Mouse (Mus musculus) heart, adult 18-20 months (tissue): Measurements from ENCODE around the gene Prrt1. TPM values are rescaled to one million over a fixed set of nuclear protein-coding genes. Genes with fewer than 3 reads are reported as not detected.

ENCODE experiments used
- DNase-seq, 2 experiments: peaks; one replicate each; pipeline ENCODE4 v3.0.0; 2021 to 2022; ENCODE audit warnings: mixed read lengths in 1 of 2
- total RNA-seq, 2 experiments: library from RNA; stranded (reverse); gene quantifications; 2 replicates each; pipeline ENCODE4 v1.2.3; 2021

The Prrt1 gene
- total RNA-seq, 2 experiments from 2014 or later: 0.93 to 1.5 TPM

GRCm38 (mm10) chr17:34649106-34649864 lies 20.0 kb downstream of the Prrt1 start:
- peak in 1 of 2 experiments; percentile 10 for DNase-seq

- DNase-seq: no peak
These were observed 21.4 kb downstream of the Prrt1 start for GRCm38 (mm10) chr17:34650781-34651180.

GRCm38 (mm10) chr17:34651507-34652221 lies 22.3 kb downstream of the Prrt1 start:
- DNase-seq: no peak

GRCm38 (mm10) chr17:34652546-34652945 lies 23.2 kb downstream of the Prrt1 start:
- DNase-seq: no peak

- no peak for DNase-seq
These were observed 23.7 kb downstream of the Prrt1 start for GRCm38 (mm10) chr17:34652985-34653384.

GRCm38 (mm10) chr17:34653746-34654285 lies 24.5 kb downstream of the Prrt1 start:
- DNase-seq: peak; percentile 69 to 89

- no peak for DNase-seq
These were observed 25.1 kb downstream of the Prrt1 start for GRCm38 (mm10) chr17:34654392-34654791.

- no peak for DNase-seq
These were observed 25.8 kb downstream of the Prrt1 start for GRCm38 (mm10) chr17:34655160-34655559.

- DNase-seq: peak; percentile 93 to 97
These were observed 26.3 kb downstream of the Prrt1 start for GRCm38 (mm10) chr17:34655581-34655991.

GRCm38 (mm10) chr17:34656666-34657065 lies 27.3 kb downstream of the Prrt1 start:
- peak; percentile 57 to 73 for DNase-seq

GRCm38 (mm10) chr17:34657271-34657670 lies 27.9 kb downstream of the Prrt1 start:
- peak in 1 of 2 experiments; percentile 51 for DNase-seq

GRCm38 (mm10) chr17:34658145-34658544 lies 28.8 kb downstream of the Prrt1 start:
- DNase-seq: no peak

- no peak for DNase-seq
These were observed 29.3 kb downstream of the Prrt1 start for GRCm38 (mm10) chr17:34658591-34658990.

GRCm38 (mm10) chr17:34659181-34659896 lies 30.0 kb downstream of the Prrt1 start:
- peak in 1 of 2 experiments; percentile 44 for DNase-seq

- no peak for DNase-seq
These were observed 30.5 kb downstream of the Prrt1 start for GRCm38 (mm10) chr17:34659897-34660214.

GRCm38 (mm10) chr17:34660259-34660820 lies 31.0 kb downstream of the Prrt1 start:
- DNase-seq: peak; percentile 58 to 77

- DNase-seq: peak; percentile 80 to 88
These were observed 31.8 kb downstream of the Prrt1 start for GRCm38 (mm10) chr17:34661121-34661591.

- peak in 1 of 2 experiments; percentile 42 for DNase-seq
These were observed 33.1 kb downstream of the Prrt1 start for GRCm38 (mm10) chr17:34662468-34662867.

GRCm38 (mm10) chr17:34662978-34663377 lies 33.6 kb downstream of the Prrt1 start:
- DNase-seq: no peak

- DNase-seq: no peak
These were observed 34.2 kb downstream of the Prrt1 start for GRCm38 (mm10) chr17:34663558-34663957.

- no peak for DNase-seq
These were observed 35.1 kb downstream of the Prrt1 start for GRCm38 (mm10) chr17:34664472-34664871.

GRCm38 (mm10) chr17:34670235-34670634 lies 40.9 kb downstream of the Prrt1 start, which contains the start of gene Tnxb:
TSS of gene Tnxb (plus strand) at chr17:34670535.
- no peak for DNase-seq
